7 mouse cellular contexts compared by ENCODE assay signal in genomic region chr10:77070072-77070471, GRCm38 (mm10).
A peak's percentile ranks its signal among the peaks of the same experiment; 100 is the strongest.
DNase-seq lines count a peak whose midpoint lies in the region; ATAC-seq lines count a peak whose summit lies in the region.

No protein-coding gene starts in this region.

- peak; percentile 61 for DNase-seq in CD4-positive helper T cell, adult 2 months (ENCODE audit: low read depth, low spot score)
- DNase-seq in ES-CJ7 (ENCODE audit: low read depth, low spot score) = peak; percentile 83
- DNase-seq in forelimb bud, embryonic 11.5 days (ENCODE audit: low read depth, low spot score) = peak; percentile 64
- DNase-seq in kidney, postnatal 14 days = peak; percentile 79
- DNase-seq in lung, adult 18-20 months = peak; percentile 41 to 43
- peak; percentile 73 for DNase-seq in right cerebral cortex, postnatal 14 days

- ATAC-seq in cerebellum, adult (ENCODE audit: insufficient number of reproducible peaks, low FRiP score, low TSS enrichment) = peak; percentile 41; the same call in 1 of the 2 replicates

Comparison
In these comparisons a context has a peak if more than half of its experiments do, and no peak if none do; other contexts are left out.
1. Peak in every context shown above with its lines: DNase-seq and ATAC-seq.